ENCODE assay signal across 8 mouse cellular contexts in the genomic region with DNA sequence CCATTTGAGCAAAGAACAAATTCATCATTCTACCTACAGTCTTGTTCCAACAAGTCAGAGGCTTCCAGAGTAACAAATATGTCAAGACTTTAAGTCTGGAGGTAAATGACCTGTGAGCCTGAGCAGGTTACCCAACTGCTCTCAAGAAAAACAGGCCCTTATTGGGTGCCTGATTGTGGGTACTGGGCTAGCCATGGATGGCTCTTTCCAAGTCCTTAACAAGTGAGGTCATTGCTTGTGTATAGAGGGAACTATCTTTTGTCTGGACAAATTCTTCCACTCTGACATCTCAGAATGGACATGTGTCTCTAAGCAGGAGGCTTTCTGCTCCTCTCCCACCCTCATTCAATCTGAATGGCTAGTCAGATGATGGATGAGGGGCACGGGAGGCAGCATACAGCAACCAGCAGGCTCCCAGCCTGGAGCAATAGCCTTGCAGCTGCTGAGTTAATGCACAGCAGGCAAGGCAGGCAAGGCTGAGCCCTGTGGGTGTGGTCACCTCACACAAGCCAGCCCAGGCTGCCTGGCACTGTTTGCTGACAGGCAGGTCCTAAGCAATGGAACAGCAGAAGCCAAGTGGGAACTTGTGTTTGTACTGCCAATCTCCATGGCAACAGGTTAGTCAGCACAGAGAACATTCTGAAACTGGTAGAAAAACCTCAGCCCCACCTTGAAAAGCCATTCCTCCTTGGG. TPM values are rescaled to one million over a fixed set of nuclear protein-coding genes. Genes with fewer than 3 reads are reported as not detected.
DNase-seq lines count a peak whose midpoint lies in the region; ATAC-seq and TF ChIP-seq lines count a peak whose summit lies in the region.

No protein-coding gene starts in this region.

- H3K4me1 ChIP-seq in embryonic facial prominence, embryonic 11.5 days (ENCODE audit: control insufficient read depth, insufficient read depth, low read length) = no peaks in the 10 kb centered on the region
- peaks cover 13% of the 10 kb centered on the region; the same call in 1 of the 2 replicates for H3K4me1 ChIP-seq in kidney, adult 2 months (ENCODE audit: control insufficient read depth, insufficient read depth, low read length)
- peaks cover 5% of the 10 kb centered on the region for H3K4me1 ChIP-seq in midbrain, embryonic 13.5 days (replicated peaks)

- intact Hi-C loops in left cerebral cortex, postnatal 36 days (cut with DNase I) = no loop called here

- peak; percentile 89 for DNase-seq in ZHBTc4 (ENCODE audit: low read depth, low spot score)
- DNase-seq in embryonic facial prominence, embryonic 11.5 days (ENCODE audit: low spot score) = peak; percentile 61
- peak; percentile 63 to 90 for DNase-seq in heart, adult 18-20 months
- DNase-seq in kidney, adult 2 months = peak; percentile 88
- DNase-seq in left cerebral cortex, postnatal 36 days (ENCODE audit: low spot score in 2 of 2) = peak; percentile 56 to 62
- peak; percentile 89 for DNase-seq in urinary bladder, postnatal 14 days (ENCODE audit: low spot score)

- H3K4me2 ChIP-seq in embryonic facial prominence, embryonic 11.5 days (ENCODE audit: low read depth, low read length) = no peak overlapping the region
- no peak overlapping the region for H3K4me2 ChIP-seq in midbrain, embryonic 13.5 days (replicated peaks)

- TF ChIP-seq POLR2A in kidney, adult 2 months (IDR thresholded peaks at IDR 0.05; ENCODE audit: low read depth, low read length) = no peak

- H3K9ac ChIP-seq in embryonic facial prominence, embryonic 11.5 days (replicated peaks; ENCODE audit: low read length) = no peak overlapping the region
- no peak overlapping the region for H3K9ac ChIP-seq in midbrain, embryonic 13.5 days (replicated peaks)

- H3K27ac ChIP-seq in embryonic facial prominence, embryonic 11.5 days (replicated peaks; ENCODE audit: low read depth, low read length) = no peak overlapping the region
- H3K27ac ChIP-seq in kidney, adult 2 months (ENCODE audit: insufficient read depth, low read depth, low read length) = peak overlapping the region; percentile 59; the same call in 1 of the 2 replicates
- no peak overlapping the region for H3K27ac ChIP-seq in midbrain, embryonic 13.5 days

- peak; percentile 65; the same call in 1 of the 2 replicates for ATAC-seq in embryonic facial prominence, embryonic 11.5 days (replicated peaks; ENCODE audit: insufficient number of reproducible peaks, low FRiP score, low TSS enrichment, low read depth)
- ATAC-seq in midbrain, embryonic 13.5 days = peak; percentile 95
- no peak for ATAC-seq in erythroid progenitor cell, adult 5-6 weeks (replicated peaks; ENCODE audit: low FRiP score, poor library complexity, severe bottlenecking)

- no peaks in the 10 kb centered on the region for H3K36me3 ChIP-seq in embryonic facial prominence, embryonic 11.5 days (replicated peaks; ENCODE audit: control insufficient read depth, insufficient read depth, low read depth, low read length)
- no peaks in the 10 kb centered on the region for H3K36me3 ChIP-seq in kidney, adult 2 months (ENCODE audit: control insufficient read depth, insufficient read depth, low read length)
- no peaks in the 10 kb centered on the region for H3K36me3 ChIP-seq in midbrain, embryonic 13.5 days

- no peaks in the 10 kb centered on the region for H3K27me3 ChIP-seq in embryonic facial prominence, embryonic 11.5 days (ENCODE audit: control insufficient read depth, insufficient read depth, low read length)
- no peaks in the 10 kb centered on the region for H3K27me3 ChIP-seq in kidney, adult 2 months (replicated peaks; ENCODE audit: control insufficient read depth, insufficient read depth, low read length)
- H3K27me3 ChIP-seq in midbrain, embryonic 13.5 days = no peaks in the 10 kb centered on the region

- H3K4me3 ChIP-seq in embryonic facial prominence, embryonic 11.5 days (ENCODE audit: low read depth, low read length) = no peak overlapping the region
- no peak overlapping the region for H3K4me3 ChIP-seq in kidney, adult 2 months (ENCODE audit: insufficient read depth, low read depth, low read length)
- no peak overlapping the region for H3K4me3 ChIP-seq in midbrain, embryonic 13.5 days (replicated peaks)

- TF ChIP-seq CTCF in kidney, adult 2 months (conservative IDR thresholded peaks at IDR 0.05; ENCODE audit: insufficient read depth, insufficient read length, low read depth, low read length) = no peak

- H3K9me3 ChIP-seq in embryonic facial prominence, embryonic 11.5 days (replicated peaks; ENCODE audit: control insufficient read depth, low read length) = no peaks in the 10 kb centered on the region
- no peaks in the 10 kb centered on the region for H3K9me3 ChIP-seq in midbrain, embryonic 13.5 days

- 0% methylated on average over 1 of the region's 1 CpGs for WGBS in embryonic facial prominence, embryonic 11.5 days
- WGBS in kidney, adult 2 months = 8% methylated on average over 1 of the region's 1 CpGs
- 4% methylated on average over 1 of the region's 1 CpGs for WGBS in midbrain, embryonic 13.5 days

RNA-seq across cellular contexts. Expression of a gene that starts 28.1 kb away (rescaled TPM):
- 7.8 and 8.0 TPM in 2 replicates for polyA plus RNA-seq in embryonic facial prominence, embryonic 11.5 days (2014; fragmentation: Nextera tagmentation; extraction: Ambion mirVana)
- 10 to 100 TPM in 1 of 2 experiments, 1 to 10 TPM in 1; 5.6 to 13.0 TPM for total RNA-seq in heart, adult 18-20 months (2021)
- polyA plus RNA-seq in kidney, adult 2 months (2012; rRNA removed) = 24.2 and 27.5 TPM in 2 replicates
- 1 to 10 TPM; 3.5 to 7.6 TPM for total RNA-seq in left cerebral cortex, postnatal 36 days (2021)
- polyA plus RNA-seq in midbrain, embryonic 13.5 days (2015; fragmentation: Nextera tagmentation; extraction: Ambion mirVana) = 1.3 and 1.6 TPM in 2 replicates
- 0.84 and 1.8 TPM in 2 replicates for total RNA-seq in erythroid progenitor cell, adult 5-6 weeks (2015; ENCODE audit: low replicate concordance)
- 2.0 and 4.5 TPM in 2 replicates for total RNA-seq in erythroid progenitor cell, adult 5-6 weeks (2017; ENCODE audit: low replicate concordance)

RNA-seq across cellular contexts. Expression of a gene that starts 39.5 kb away (rescaled TPM):
- polyA plus RNA-seq in embryonic facial prominence, embryonic 11.5 days (2014; fragmentation: Nextera tagmentation; extraction: Ambion mirVana) = 41.4 and 47.7 TPM in 2 replicates
- total RNA-seq in heart, adult 18-20 months (2021) = under 1 TPM; 0.23 to 0.37 TPM
- polyA plus RNA-seq in kidney, adult 2 months (2012; rRNA removed) = 0.14 and 0.15 TPM in 2 replicates
- total RNA-seq in left cerebral cortex, postnatal 36 days (2021) = under 1 TPM; 0.12 to 0.39 TPM
- 15.9 and 16.3 TPM in 2 replicates for polyA plus RNA-seq in midbrain, embryonic 13.5 days (2015; fragmentation: Nextera tagmentation; extraction: Ambion mirVana)
- 1.7 and 9.7 TPM in 2 replicates for total RNA-seq in erythroid progenitor cell, adult 5-6 weeks (2015; ENCODE audit: low replicate concordance)
- total RNA-seq in erythroid progenitor cell, adult 5-6 weeks (2017; ENCODE audit: low replicate concordance) = 1.9 and 8.8 TPM in 2 replicates
